Mouse (Mus musculus) heart, embryonic 11.5 days (tissue): ENCODE measurements around the gene Lkaaear1. TPM values are rescaled to one million over a fixed set of nuclear protein-coding genes. Genes with fewer than 3 reads are reported as not detected.

Experiments
- ATAC-seq: fragments of 200-750 bp; cut with Nextera tagmentation; replicated peaks from 2 replicates; pipeline ENCODE4 v1.8.0; 2017; ENCODE audit warnings: moderate library complexity; ENCODE audit not compliant: insufficient number of reproducible peaks, low FRiP score, low TSS enrichment
- H3K27ac ChIP-seq: fragments of 300-500 bp; sonication (generic); 2 replicates; pipeline ENCODE4 v1.5.1; 2014; ENCODE audit warnings: mild to moderate bottlenecking, low read depth, low read length
- H3K27me3 ChIP-seq: fragments of 300-500 bp; sonication (generic); 2 replicates; pipeline ENCODE4 v1.6.1; 2014; ENCODE audit warnings: mild to moderate bottlenecking, low read length, mixed read lengths; ENCODE audit not compliant: control insufficient read depth, insufficient read depth
- H3K36me3 ChIP-seq: fragments of 300-500 bp; sonication (generic); 2 replicates; pipeline ENCODE4 v1.6.1; 2014; ENCODE audit warnings: mild to moderate bottlenecking, low read length, moderate library complexity, mixed read lengths; ENCODE audit not compliant: control insufficient read depth, insufficient read depth
- H3K4me1 ChIP-seq: fragments of 300-500 bp; sonication (generic); 2 replicates; pipeline ENCODE4 v1.6.1; 2014; ENCODE audit warnings: low read length; ENCODE audit not compliant: control insufficient read depth, insufficient read depth
- H3K4me2 ChIP-seq: fragments of 300-500 bp; sonication (generic); 2 replicates; pipeline ENCODE4 v1.6.1; 2014; ENCODE audit warnings: mild to moderate bottlenecking, moderate library complexity
- H3K4me3 ChIP-seq: fragments of 300-500 bp; sonication (generic); 2 replicates; pipeline ENCODE4 v1.5.1; 2014; ENCODE audit warnings: low read depth, low read length
- H3K9ac ChIP-seq: fragments of 300-500 bp; sonication (generic); 2 replicates; pipeline ENCODE4 v1.6.1; 2014; ENCODE audit warnings: mild to moderate bottlenecking, low read depth, low read length, moderate library complexity
- H3K9me3 ChIP-seq: fragments of 300-500 bp; sonication (generic); replicated peaks from 2 replicates; pipeline ENCODE4 v1.6.1; 2016; ENCODE audit warnings: low read length; ENCODE audit not compliant: control insufficient read depth
- WGBS: fragments of 180-500 bp; shearing (Covaris S2); extraction: QIAGEN DNeasy Blood & Tissue Kit; methylation state at CpG from one replicate; pipeline ENCODE4 v1.1.7; 2014; ENCODE audit not compliant: insufficient replicate concordance; 5-methylcytosine and 5-hydroxymethylcytosine counted together
- polyA plus RNA-seq: library from polyadenylated mRNA; unstranded; fragments of >200 nt; fragmentation: Nextera tagmentation; extraction: Ambion mirVana; gene quantifications from 2 replicates; pipeline ENCODE4 v1.2.1, GENCODE M21; 2014

The Lkaaear1 gene
- polyA plus RNA-seq: not detected in 2 replicates

DNA sequence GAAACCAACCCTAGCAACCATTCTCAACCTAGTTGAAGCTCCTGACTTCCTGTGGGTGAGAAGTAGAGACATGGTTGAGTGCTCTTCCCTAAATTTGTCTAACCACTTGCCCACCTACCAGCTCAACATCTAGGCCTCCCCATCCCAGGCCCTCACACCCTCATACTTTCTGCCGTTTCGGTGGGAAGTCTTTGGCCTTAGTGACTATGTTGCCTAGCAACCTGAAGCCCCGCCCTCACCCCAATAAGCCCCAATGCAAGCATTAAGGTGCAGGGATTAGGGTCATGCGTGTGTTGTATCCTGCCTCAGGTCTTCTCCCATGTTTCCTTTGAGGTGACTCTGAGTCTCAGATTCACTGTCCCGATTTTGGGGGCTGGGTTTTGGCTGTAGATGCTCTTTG is at the start of gene Lkaaear1:
Gene Lkaaear1 (minus strand): TSS at position 202 of the 400 bp plus-strand sequence.
- H3K27ac ChIP-seq: no peak within 1 kb of the TSS
- no peak within 1 kb of the TSS for H3K4me2 ChIP-seq
- no peaks in the 10 kb centered on the region for H3K9me3 ChIP-seq
- peaks cover 7% of the 10 kb centered on the region; the same call in 1 of the 2 replicates for H3K27me3 ChIP-seq
- WGBS: 56% methylated on average over 5 of the region's 5 CpGs
- H3K9ac ChIP-seq: no peak within 1 kb of the TSS
- H3K36me3 ChIP-seq: no peaks in the 10 kb centered on the region
- no peak for ATAC-seq
- H3K4me1 ChIP-seq: peaks cover under 1% of the 10 kb centered on the region; the same call in 1 of the 2 replicates
- H3K4me3 ChIP-seq: no peak within 1 kb of the TSS

DNA sequence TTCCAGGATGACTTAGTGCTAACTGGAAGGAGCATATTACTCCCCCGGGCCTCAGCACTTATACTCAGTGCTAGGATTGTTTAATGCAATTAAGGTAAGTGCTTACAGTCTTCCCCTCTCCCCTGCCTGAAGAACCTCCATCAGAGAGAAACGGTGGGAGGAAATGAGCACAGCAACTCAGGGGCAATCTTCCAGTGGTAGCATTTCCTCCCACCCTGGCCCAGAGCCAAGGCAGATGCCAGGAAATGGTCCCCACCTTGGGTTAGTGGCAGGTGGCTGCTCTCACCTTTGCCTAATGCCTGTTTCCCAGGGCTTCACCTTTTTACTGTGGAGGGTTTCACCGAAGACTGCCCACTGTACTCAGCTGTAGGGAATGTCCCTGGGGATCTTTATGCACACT is 31.8 kb upstream of the Lkaaear1 start:
- no peaks in the 10 kb centered on the region for H3K27me3 ChIP-seq
- H3K36me3 ChIP-seq: no peaks in the 10 kb centered on the region
- no peak for ATAC-seq
- H3K27ac ChIP-seq: no peak overlapping the region
- H3K9ac ChIP-seq: no peak overlapping the region
- no peak overlapping the region for H3K4me2 ChIP-seq
- H3K9me3 ChIP-seq: no peaks in the 10 kb centered on the region
- no peak overlapping the region for H3K4me3 ChIP-seq
- WGBS: 58% methylated on average over 3 of the region's 3 CpGs
- H3K4me1 ChIP-seq: no peaks in the 10 kb centered on the region

DNA sequence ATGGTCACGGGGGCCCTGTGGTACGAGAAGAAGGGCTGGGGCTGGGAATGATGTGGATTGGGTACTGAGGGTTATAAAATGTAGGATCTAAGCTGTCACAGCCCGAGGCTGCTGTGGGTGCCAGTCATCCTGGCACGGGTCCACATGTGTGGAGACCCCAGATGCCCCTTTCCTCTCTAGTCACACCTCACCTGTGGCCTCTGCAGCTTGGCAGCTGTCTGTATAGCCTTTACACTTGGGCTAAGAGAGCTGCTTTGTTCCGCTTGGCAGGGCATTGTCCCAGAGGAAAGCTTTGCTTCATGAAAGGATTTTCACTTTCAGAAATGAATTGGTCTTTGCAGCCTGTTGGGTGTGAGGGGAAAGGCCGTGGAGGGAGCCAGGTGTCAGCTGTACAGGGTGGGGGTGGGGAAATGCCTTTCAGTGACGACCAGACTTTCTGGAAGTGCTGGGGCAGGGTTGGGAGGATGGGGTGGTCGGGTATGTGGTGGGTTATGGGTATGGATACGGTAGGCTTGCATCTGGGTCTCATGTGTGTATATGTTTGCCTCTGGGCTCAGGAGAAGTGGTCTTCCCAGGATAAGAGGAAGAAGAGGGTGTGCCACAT is 29.5 kb upstream of the Lkaaear1 start:
- no peak overlapping the region for H3K27ac ChIP-seq
- H3K4me3 ChIP-seq: no peak overlapping the region
- H3K27me3 ChIP-seq: no peaks in the 10 kb centered on the region
- no peak overlapping the region for H3K9ac ChIP-seq
- no peak for ATAC-seq
- WGBS: 53% methylated on average over 9 of the region's 9 CpGs
- no peak overlapping the region for H3K4me2 ChIP-seq
- no peaks in the 10 kb centered on the region for H3K9me3 ChIP-seq
- H3K4me1 ChIP-seq: no peaks in the 10 kb centered on the region
- H3K36me3 ChIP-seq: no peaks in the 10 kb centered on the region

DNA sequence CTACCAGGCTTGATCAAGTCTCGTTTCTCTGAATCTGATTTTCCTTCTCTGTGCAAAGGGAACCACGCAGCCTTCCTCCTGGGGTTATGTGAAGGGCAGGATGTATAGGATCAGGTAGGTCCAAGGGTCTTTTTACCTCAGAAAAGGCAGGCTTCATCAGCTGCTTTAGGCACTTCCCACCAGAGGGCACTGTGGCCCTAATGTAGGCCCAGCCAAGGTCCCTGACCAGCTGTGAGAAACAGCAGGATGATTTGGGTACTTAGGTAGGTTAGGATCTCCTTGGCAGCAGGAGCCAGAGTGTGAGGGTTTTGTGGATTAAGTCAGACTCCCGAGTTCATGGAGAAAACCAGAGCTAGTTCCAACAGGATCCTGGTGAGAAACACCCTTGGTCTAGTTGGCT is 24.0 kb upstream of the Lkaaear1 start:
- 12% methylated on average over 3 of the region's 3 CpGs for WGBS
- ATAC-seq: no peak

DNA sequence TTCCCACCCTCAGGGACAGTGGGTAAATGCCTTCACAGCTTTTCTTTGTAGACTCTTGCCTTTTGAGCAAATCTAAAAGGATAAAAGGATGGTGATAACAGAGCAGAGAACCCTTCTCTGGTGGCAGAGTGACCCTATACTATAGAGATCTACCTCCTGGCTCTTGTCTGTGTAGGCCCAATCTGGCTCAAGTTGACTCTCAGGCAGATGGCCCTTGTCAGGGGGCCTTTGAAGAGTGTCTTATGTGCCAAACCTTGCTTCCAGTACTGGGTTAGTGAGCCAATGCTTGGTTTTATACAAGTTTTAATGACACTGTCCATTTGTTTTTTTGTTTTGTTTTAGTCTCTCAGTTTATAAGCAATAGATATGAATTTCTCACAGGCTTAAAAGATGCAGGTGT is 23.0 kb upstream of the Lkaaear1 start:
- Histone ChIP-seq H3K27me3 (no peaks in the 10 kb centered on the region), H3K4me1 (no peaks in the 10 kb centered on the region), H3K36me3 (0 out of 2 replicates have a peak, but pooled peaks cover 4% of the 10 kb centered on the region), H3K9ac (no peak overlapping the region), H3K4me2 (no peak overlapping the region), H3K4me3 (no peak overlapping the region), H3K9me3 (no peaks in the 10 kb centered on the region), H3K27ac (no peak overlapping the region)
- ATAC-seq: no peak

More for the DNA sequence above, 24.0 kb upstream of the Lkaaear1 start:
- H3K9ac ChIP-seq: no peak overlapping the region
- H3K4me2 ChIP-seq: no peak overlapping the region
- no peaks in the 10 kb centered on the region for H3K9me3 ChIP-seq
- H3K27me3 ChIP-seq: no peaks in the 10 kb centered on the region
- 0 out of 2 replicates have a peak, but pooled peaks cover 4% of the 10 kb centered on the region for H3K36me3 ChIP-seq
- H3K4me3 ChIP-seq: no peak overlapping the region
- no peaks in the 10 kb centered on the region for H3K4me1 ChIP-seq
- no peak overlapping the region for H3K27ac ChIP-seq

DNA sequence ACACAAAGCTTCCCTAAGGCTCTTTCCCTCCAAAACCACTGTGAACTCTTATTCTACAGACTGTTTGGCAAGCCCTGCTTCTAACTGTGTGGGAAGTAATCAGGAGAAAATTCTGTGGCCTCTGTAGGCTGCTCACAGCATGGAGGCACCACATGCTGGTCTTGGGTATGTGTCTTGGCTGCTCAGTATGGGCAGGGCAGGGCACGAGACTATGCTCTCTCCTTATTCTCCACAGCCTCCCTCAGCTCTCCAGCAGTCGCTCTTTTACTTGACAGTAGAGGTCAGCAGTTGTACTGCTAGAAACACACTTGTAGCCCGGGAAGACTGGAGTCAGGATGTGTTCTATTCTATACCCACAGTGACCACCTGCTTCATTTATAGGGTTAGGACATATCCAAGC is 21.8 kb upstream of the Lkaaear1 start:
- H3K36me3 ChIP-seq: 0 out of 2 replicates have a peak, but pooled peaks cover 4% of the 10 kb centered on the region
- H3K27ac ChIP-seq: no peak overlapping the region
- no peak overlapping the region for H3K4me2 ChIP-seq
- no peak overlapping the region for H3K4me3 ChIP-seq
- no peaks in the 10 kb centered on the region for H3K9me3 ChIP-seq
- WGBS: 20% methylated on average over 3 of the region's 3 CpGs
- H3K9ac ChIP-seq: no peak overlapping the region
- H3K27me3 ChIP-seq: no peaks in the 10 kb centered on the region
- no peak for ATAC-seq
- peaks cover 4% of the 10 kb centered on the region; the same call in 1 of the 2 replicates for H3K4me1 ChIP-seq

DNA sequence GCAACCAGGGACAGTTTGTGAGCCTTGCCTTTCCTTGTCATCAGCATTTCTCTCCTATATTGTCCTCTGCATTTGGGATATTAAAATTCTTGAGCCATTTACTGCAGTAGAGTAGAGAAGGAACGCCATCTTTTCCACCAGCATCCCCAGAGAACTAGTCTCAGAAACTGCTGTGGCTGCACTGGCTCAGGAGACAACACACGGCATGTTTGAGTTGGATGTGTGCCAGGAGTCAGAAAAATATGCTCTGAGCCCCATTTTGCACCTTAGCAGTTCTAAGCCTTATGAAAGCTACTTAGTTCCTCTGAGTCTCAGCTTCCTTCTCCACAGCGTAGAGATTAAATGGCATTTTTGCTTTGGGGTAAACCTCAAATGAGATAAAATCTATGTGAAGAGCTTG is 18.7 kb upstream of the Lkaaear1 start:
- no peak overlapping the region for H3K4me2 ChIP-seq
- ATAC-seq: no peak
- H3K9ac ChIP-seq: no peak overlapping the region
- H3K9me3 ChIP-seq: no peaks in the 10 kb centered on the region
- H3K27me3 ChIP-seq: no peaks in the 10 kb centered on the region
- H3K4me3 ChIP-seq: no peak overlapping the region
- H3K36me3 ChIP-seq: 0 out of 2 replicates have a peak, but pooled peaks cover 4% of the 10 kb centered on the region
- WGBS: 55% methylated on average over 3 of the region's 3 CpGs
- peaks cover 8% of the 10 kb centered on the region for H3K4me1 ChIP-seq
- no peak overlapping the region for H3K27ac ChIP-seq

DNA sequence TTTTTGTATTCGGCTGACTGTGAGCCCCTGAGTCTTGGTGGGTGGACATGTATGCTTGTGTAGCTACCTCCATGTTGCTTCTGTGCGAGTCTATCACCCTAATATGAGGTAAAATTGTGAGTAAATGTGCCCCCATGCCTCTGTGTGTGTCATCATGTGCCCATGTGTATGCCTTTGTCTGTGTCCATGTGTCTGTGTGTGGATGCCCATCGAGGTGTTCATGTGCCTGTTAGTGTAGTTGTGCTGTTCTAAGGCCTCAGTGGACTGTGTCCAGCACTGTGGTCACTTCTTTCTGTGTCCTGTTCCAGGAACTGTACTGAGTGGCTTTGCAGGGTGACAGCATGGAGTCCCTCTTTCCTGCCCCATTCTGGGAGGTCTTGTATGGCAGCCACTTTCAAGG is 17.1 kb upstream of the Lkaaear1 start:
- Histone ChIP-seq H3K27ac (peak overlapping the region; percentile 71), H3K4me3 (peak overlapping the region; percentile 34)
- 53% methylated on average over 3 of the region's 3 CpGs for WGBS

DNA sequence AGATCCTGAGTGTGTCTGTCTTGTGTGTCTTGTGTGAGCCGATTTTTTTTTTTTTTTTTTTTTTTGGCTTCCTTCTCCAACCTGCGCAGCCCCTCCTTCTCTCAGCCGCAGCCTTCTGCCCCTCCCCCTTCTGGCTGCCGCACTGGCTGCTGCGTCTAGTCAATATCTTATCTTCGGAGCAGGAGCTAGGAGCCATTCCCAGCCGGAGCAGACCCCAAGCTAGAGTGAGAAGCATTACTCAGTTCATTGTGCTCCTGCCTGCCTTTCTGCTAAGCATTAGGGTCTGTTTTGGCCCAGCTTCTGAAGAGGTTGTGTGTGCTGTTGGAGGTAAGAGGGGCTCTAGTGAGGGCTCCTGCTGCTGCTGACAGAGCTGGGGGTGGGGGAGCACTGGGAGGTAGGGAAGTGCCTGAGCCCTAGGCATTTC is 16.7 kb upstream of the Lkaaear1 start, which contains the start of gene Oprl1:
Gene Oprl1 (plus strand): TSS at position 114 of the 424 bp plus-strand sequence.
- Histone ChIP-seq H3K4me2 (peak within 1 kb of the TSS; percentile 59), H3K4me3 (peak within 1 kb of the TSS; percentile 34), H3K4me1 (peaks cover 8% of the 10 kb centered on the region), H3K27ac (peak within 1 kb of the TSS; percentile 71), H3K9ac (peak within 1 kb of the TSS; percentile 67), H3K27me3 (no peaks in the 10 kb centered on the region), H3K36me3 (0 out of 2 replicates have a peak, but pooled peaks cover 4% of the 10 kb centered on the region), H3K9me3 (no peaks in the 10 kb centered on the region)
- WGBS: 0% methylated on average over 7 of the region's 7 CpGs
- peak; percentile 54; the same call in 1 of the 2 replicates for ATAC-seq

More for the DNA sequence above, 17.1 kb upstream of the Lkaaear1 start:
- no peaks in the 10 kb centered on the region for H3K9me3 ChIP-seq
- no peaks in the 10 kb centered on the region for H3K27me3 ChIP-seq
- H3K4me2 ChIP-seq: peak overlapping the region; percentile 59
- H3K9ac ChIP-seq: peak overlapping the region; percentile 67
- 0 out of 2 replicates have a peak, but pooled peaks cover 4% of the 10 kb centered on the region for H3K36me3 ChIP-seq
- ATAC-seq: no peak
- H3K4me1 ChIP-seq: peaks cover 8% of the 10 kb centered on the region
